Mouse (Mus musculus): ENCODE measurements around the gene Pls1. TPM values are rescaled to one million over a fixed set of nuclear protein-coding genes. Genes with fewer than 3 reads are reported as not detected.

The Pls1 gene
- polyA plus RNA-seq, 1 experiment from 2014 or later, result 2.4 TPM

DNA sequence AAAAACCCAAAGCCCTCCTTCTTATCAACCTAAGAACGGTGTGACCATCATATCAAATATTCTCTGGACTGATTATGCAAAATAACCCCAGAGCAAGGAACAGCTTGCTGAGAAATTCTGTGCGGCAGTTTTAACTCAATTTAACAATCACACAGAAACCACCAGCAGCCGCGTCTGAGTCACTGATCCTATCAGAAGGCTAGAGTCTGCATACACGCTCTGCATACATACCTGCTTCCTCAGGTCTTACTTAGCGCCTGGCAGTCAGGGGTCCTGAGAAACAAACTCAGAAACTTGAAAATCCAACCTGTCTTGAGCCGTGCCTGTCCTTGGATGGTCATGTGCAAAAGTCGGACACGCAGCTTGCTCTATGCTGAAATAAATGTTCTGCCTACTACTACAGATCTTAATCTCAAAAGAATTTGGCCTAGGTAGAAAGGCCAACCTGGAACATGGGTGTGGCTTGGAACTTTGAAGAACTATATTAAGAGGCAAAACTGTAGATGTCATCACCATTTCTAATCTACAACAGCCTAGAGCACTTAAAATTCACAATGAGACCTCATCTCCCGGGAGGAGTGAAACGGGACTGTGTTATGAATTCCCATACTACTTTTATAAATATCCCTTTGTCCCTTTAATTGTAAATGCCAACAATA, 30.0 kb downstream of the Pls1 start:
- no peaks in the 10 kb centered on the region for H3K9me3 ChIP-seq (replicated peaks; ENCODE audit: control insufficient read depth, low read length)
- WGBS (ENCODE audit: insufficient replicate concordance), result 78% methylated on average over 11 of the region's 11 CpGs
- no peak overlapping the region for H3K9ac ChIP-seq (ENCODE audit: low read depth, low read length)
- H3K36me3 ChIP-seq (ENCODE audit: control insufficient read depth, insufficient read depth, low read length), result no peaks in the 10 kb centered on the region
- H3K4me1 ChIP-seq (ENCODE audit: control insufficient read depth, insufficient read depth, low read length), result no peaks in the 10 kb centered on the region
- H3K4me2 ChIP-seq, result no peak overlapping the region
- ATAC-seq (replicated peaks; ENCODE audit: insufficient number of reproducible peaks, low FRiP score, low TSS enrichment), result no peak; the same call in 1 of the 2 replicates
- no peak overlapping the region for H3K4me3 ChIP-seq (ENCODE audit: low read depth, low read length)
- no peaks in the 10 kb centered on the region for H3K27me3 ChIP-seq (ENCODE audit: control insufficient read depth, insufficient read depth, low read length)
- no peak overlapping the region for H3K27ac ChIP-seq (ENCODE audit: low read depth, low read length)

DNA sequence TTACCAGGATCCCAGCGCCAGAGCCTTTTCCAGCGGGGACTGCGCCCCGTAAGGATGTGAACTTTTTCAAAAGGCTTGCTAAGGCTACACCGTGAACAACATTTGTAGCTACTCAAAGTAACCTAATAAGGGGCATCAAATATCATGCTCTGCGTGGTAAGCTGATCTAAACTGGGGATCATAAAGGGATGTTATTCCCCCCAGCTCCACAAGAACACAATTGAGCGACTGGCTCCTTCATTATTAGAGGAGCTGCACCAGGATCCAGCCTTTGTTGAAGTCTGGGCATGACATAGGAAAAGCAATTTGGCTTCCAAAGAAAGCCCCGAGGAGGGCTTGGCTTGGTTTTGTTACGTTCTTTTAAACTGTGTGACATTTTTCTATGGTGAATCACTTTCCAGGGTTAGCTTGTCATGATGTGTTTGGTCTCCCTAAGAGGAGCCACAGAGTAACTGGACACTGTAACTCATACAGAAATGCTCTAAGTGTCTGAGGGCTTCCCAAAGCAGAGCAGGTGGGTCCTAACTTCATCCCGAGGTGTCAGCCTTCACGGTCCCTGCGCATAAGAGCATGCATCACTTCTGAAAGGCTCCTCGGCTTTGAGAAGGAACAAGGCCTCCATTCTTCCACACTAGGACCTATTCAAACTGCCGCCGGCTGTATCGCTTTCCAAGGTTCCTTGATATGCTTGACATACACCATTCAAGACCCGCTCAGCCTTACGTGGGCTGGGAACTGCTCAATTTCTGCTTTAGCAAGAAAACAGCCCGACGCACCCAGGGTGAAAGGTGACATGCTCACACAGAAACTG, 31.2 kb downstream of the Pls1 start:
- H3K27me3 ChIP-seq (ENCODE audit: control insufficient read depth, insufficient read depth, low read length), result no peaks in the 10 kb centered on the region
- H3K4me1 ChIP-seq (ENCODE audit: control insufficient read depth, insufficient read depth, low read length), result no peaks in the 10 kb centered on the region
- no peak overlapping the region for H3K27ac ChIP-seq (ENCODE audit: low read depth, low read length)
- no peak overlapping the region for H3K9ac ChIP-seq (ENCODE audit: low read depth, low read length)
- no peaks in the 10 kb centered on the region for H3K36me3 ChIP-seq (ENCODE audit: control insufficient read depth, insufficient read depth, low read length)
- WGBS (ENCODE audit: insufficient replicate concordance), result 76% methylated on average over 20 of the region's 20 CpGs
- no peak overlapping the region for H3K4me2 ChIP-seq
- H3K9me3 ChIP-seq (replicated peaks; ENCODE audit: control insufficient read depth, low read length), result no peaks in the 10 kb centered on the region
- ATAC-seq (replicated peaks; ENCODE audit: insufficient number of reproducible peaks, low FRiP score, low TSS enrichment), result no peak
- no peak overlapping the region for H3K4me3 ChIP-seq (ENCODE audit: low read depth, low read length)

DNA sequence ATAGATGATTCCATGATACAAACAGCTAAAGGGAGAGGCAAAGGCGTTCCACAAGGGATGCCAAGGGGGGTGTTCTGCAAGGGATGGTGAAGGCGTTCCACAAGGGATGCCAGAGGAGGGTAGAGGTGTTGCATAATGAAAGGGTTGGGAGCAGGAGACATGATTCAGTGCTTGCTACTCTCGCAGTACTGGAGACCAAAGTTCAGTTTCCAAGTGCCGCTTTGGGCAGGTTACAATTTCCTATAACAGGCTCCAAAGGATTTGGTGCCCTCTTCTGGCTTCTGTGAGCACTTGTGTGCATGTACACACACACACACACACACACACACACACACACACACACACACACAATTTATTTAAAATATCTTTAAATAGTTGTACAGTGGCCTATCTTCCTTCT, 33.3 kb downstream of the Pls1 start:
- 93% methylated on average over 4 of the region's 4 CpGs for WGBS (ENCODE audit: insufficient replicate concordance)
- H3K36me3 ChIP-seq (ENCODE audit: control insufficient read depth, insufficient read depth, low read length), result no peaks in the 10 kb centered on the region
- no peaks in the 10 kb centered on the region for H3K27me3 ChIP-seq (ENCODE audit: control insufficient read depth, insufficient read depth, low read length)
- H3K9ac ChIP-seq (ENCODE audit: low read depth, low read length), result no peak overlapping the region
- ATAC-seq (replicated peaks; ENCODE audit: insufficient number of reproducible peaks, low FRiP score, low TSS enrichment), result no peak
- no peak overlapping the region for H3K27ac ChIP-seq (ENCODE audit: low read depth, low read length)
- no peaks in the 10 kb centered on the region for H3K9me3 ChIP-seq (replicated peaks; ENCODE audit: control insufficient read depth, low read length)
- no peaks in the 10 kb centered on the region for H3K4me1 ChIP-seq (ENCODE audit: control insufficient read depth, insufficient read depth, low read length)
- no peak overlapping the region for H3K4me2 ChIP-seq
- H3K4me3 ChIP-seq (ENCODE audit: low read depth, low read length), result no peak overlapping the region

DNA sequence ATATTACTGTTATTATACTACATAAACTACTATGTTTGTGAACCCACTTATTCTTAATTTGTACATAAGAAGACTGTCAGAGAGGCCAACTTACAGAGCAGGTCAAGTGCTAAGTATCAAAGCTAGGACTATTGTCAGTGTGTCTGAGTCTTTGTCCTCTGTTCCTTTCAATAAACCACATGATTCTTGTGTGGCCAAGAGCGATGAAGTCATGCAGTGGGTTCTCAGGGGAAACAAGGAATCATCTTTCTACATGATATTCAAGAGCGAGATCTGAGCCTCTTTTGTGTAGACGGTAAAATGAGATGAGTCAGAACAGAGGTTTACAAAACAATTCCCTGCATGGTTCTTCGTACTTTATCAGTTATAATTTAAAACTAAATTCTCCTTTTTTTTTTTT, 35.5 kb downstream of the Pls1 start:
- Histone ChIP-seq H3K27ac (ENCODE audit: low read depth, low read length) (no peak overlapping the region), H3K9ac (ENCODE audit: low read depth, low read length) (no peak overlapping the region), H3K4me1 (ENCODE audit: control insufficient read depth, insufficient read depth, low read length) (no peaks in the 10 kb centered on the region), H3K4me3 (ENCODE audit: low read depth, low read length) (no peak overlapping the region), H3K27me3 (ENCODE audit: control insufficient read depth, insufficient read depth, low read length) (no peaks in the 10 kb centered on the region), H3K9me3 (replicated peaks; ENCODE audit: control insufficient read depth, low read length) (no peaks in the 10 kb centered on the region), H3K36me3 (ENCODE audit: control insufficient read depth, insufficient read depth, low read length) (no peaks in the 10 kb centered on the region), H3K4me2 (no peak overlapping the region)
- no peak for ATAC-seq (replicated peaks; ENCODE audit: insufficient number of reproducible peaks, low FRiP score, low TSS enrichment)
- WGBS (ENCODE audit: insufficient replicate concordance), result 85% methylated on average over 4 of the region's 4 CpGs

DNA sequence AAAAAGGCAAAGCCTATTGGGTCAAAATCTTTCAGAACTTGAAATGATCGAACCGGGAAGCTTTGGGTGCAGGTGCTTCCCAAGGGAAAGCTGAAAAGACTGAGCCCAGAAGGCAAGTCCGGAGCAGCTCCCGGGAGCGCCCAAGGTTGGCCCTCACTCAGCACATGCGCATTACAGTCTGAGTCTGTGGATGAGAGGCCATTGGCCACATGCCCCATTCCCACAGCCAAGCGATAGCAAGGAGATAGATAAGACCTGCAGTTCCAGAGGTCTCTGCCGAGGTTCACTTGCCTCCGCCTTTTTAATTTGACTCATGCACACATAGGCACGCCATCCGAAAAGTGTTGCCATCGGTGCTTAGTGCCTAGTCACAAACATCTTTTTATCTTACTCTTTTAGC, 39.7 kb downstream of the Pls1 start:
- no peaks in the 10 kb centered on the region for H3K36me3 ChIP-seq (ENCODE audit: control insufficient read depth, insufficient read depth, low read length)
- no peaks in the 10 kb centered on the region for H3K4me1 ChIP-seq (ENCODE audit: control insufficient read depth, insufficient read depth, low read length)
- H3K27me3 ChIP-seq (ENCODE audit: control insufficient read depth, insufficient read depth, low read length), result no peaks in the 10 kb centered on the region
- ATAC-seq (replicated peaks; ENCODE audit: insufficient number of reproducible peaks, low FRiP score, low TSS enrichment), result no peak
- no peak overlapping the region for H3K27ac ChIP-seq (ENCODE audit: low read depth, low read length)
- no peaks in the 10 kb centered on the region for H3K9me3 ChIP-seq (replicated peaks; ENCODE audit: control insufficient read depth, low read length)
- no peak overlapping the region for H3K4me3 ChIP-seq (ENCODE audit: low read depth, low read length)
- H3K9ac ChIP-seq (ENCODE audit: low read depth, low read length), result no peak overlapping the region
- H3K4me2 ChIP-seq, result no peak overlapping the region; the same call in 1 of the 2 replicates
- 55% methylated on average over 12 of the region's 12 CpGs for WGBS (ENCODE audit: insufficient replicate concordance)

DNA sequence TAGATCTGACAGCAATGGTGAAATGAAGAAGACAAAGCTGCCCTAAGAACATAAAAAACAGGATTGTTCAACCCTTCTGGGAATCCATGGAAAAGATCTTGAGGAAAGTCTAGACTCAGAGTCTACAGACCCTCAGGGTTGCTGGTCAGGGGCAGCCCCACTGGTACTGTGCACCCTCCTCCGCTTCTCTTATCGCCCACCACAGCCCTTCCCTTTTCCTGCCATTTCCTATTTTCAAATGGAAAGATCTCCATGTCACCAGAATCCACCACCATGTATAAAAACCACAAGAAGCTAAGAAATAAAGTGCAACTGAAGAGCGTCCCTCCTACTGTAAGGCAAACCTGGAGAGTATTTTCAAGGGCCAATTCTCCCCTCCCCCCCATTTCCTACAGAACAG, 41.3 kb downstream of the Pls1 start:
- no peak overlapping the region for H3K9ac ChIP-seq (ENCODE audit: low read depth, low read length)
- peak overlapping the region; percentile 31; the same call in 1 of the 2 replicates for H3K27ac ChIP-seq (ENCODE audit: low read depth, low read length)
- H3K27me3 ChIP-seq (ENCODE audit: control insufficient read depth, insufficient read depth, low read length), result no peaks in the 10 kb centered on the region
- no peak overlapping the region for H3K4me2 ChIP-seq
- H3K36me3 ChIP-seq (ENCODE audit: control insufficient read depth, insufficient read depth, low read length), result no peaks in the 10 kb centered on the region
- no peak for ATAC-seq (replicated peaks; ENCODE audit: insufficient number of reproducible peaks, low FRiP score, low TSS enrichment)
- no peaks in the 10 kb centered on the region for H3K4me1 ChIP-seq (ENCODE audit: control insufficient read depth, insufficient read depth, low read length)
- H3K4me3 ChIP-seq (ENCODE audit: low read depth, low read length), result no peak overlapping the region
- H3K9me3 ChIP-seq (replicated peaks; ENCODE audit: control insufficient read depth, low read length), result no peaks in the 10 kb centered on the region
- WGBS (ENCODE audit: insufficient replicate concordance), result 63% methylated on average over 3 of the region's 3 CpGs

DNA sequence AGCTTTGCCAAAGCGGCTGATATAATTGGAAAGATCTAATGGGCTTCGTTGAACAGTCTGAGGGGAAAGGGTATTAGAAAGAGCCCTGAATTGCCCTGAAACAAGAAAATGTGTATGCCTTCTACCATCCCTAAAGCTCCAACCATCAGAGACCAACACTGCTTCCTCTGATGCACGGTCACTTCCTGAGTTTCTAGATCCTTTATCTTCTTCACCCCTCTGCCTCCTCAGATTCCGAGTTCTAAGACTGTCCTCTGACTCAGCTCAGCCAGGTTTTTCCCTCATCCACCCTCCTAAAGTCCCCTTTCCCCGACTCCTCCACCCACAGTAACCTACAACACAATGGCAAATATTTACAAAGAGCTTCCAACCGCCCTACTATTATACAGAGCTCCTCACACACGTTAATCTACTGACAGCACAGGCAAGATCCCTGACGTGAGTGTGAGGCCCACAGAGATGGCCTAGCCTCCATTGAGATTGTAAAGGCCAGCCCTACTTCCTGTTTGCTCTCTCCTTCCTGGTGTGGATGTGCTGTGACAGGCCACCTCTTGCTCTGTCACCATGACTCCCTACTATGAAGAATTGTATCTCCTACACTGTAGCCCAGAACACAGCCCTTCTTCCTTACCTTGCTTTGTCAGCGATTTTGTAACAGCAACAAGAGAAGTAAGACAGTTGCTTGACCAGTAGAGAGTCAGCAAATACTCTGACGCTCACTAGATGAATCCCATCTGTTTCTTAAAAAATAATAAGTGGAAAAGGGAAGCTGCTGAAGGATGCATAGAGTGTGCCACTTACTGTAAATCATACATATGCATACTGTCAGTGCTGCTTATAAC, 43.3 kb downstream of the Pls1 start:
- peak; percentile 69; the same call in 1 of the 2 replicates for ATAC-seq (replicated peaks; ENCODE audit: insufficient number of reproducible peaks, low FRiP score, low TSS enrichment)
- Histone ChIP-seq H3K4me3 (ENCODE audit: low read depth, low read length) (no peak overlapping the region), H3K27ac (ENCODE audit: low read depth, low read length) (no peak overlapping the region), H3K4me1 (ENCODE audit: control insufficient read depth, insufficient read depth, low read length) (no peaks in the 10 kb centered on the region), H3K27me3 (ENCODE audit: control insufficient read depth, insufficient read depth, low read length) (no peaks in the 10 kb centered on the region), H3K36me3 (ENCODE audit: control insufficient read depth, insufficient read depth, low read length) (no peaks in the 10 kb centered on the region), H3K4me2 (no peak overlapping the region), H3K9me3 (replicated peaks; ENCODE audit: control insufficient read depth, low read length) (no peaks in the 10 kb centered on the region), H3K9ac (ENCODE audit: low read depth, low read length) (no peak overlapping the region)
- WGBS (ENCODE audit: insufficient replicate concordance), result 52% methylated on average over 10 of the region's 10 CpGs

DNA sequence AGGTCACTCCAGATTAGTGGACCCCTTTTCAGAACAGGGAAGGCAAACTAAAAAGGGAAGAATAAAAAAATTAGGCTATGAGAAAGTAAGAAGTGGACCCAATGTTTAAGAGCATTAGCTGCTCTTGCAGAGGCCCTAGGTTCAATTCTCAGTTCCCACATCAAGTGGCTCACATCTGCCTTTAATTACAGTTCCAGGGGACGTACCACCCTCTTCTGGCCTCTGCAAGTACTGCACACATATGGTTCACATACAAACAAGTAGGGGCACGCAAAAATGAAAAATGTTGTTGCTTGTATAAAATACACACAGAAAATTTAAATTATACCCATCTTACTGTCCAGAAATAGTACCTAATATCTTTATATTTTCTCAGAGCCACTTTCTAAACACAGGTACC, 48.8 kb downstream of the Pls1 start:
- no peak overlapping the region for H3K27ac ChIP-seq (ENCODE audit: low read depth, low read length)
- H3K4me3 ChIP-seq (ENCODE audit: low read depth, low read length), result no peak overlapping the region
- no peaks in the 10 kb centered on the region for H3K9me3 ChIP-seq (replicated peaks; ENCODE audit: control insufficient read depth, low read length)
- H3K4me2 ChIP-seq, result no peak overlapping the region
- no peak overlapping the region for H3K9ac ChIP-seq (ENCODE audit: low read depth, low read length)
- ATAC-seq (replicated peaks; ENCODE audit: insufficient number of reproducible peaks, low FRiP score, low TSS enrichment), result no peak
- H3K27me3 ChIP-seq (ENCODE audit: control insufficient read depth, insufficient read depth, low read length), result no peaks in the 10 kb centered on the region
- no peaks in the 10 kb centered on the region for H3K36me3 ChIP-seq (ENCODE audit: control insufficient read depth, insufficient read depth, low read length)
- H3K4me1 ChIP-seq (ENCODE audit: control insufficient read depth, insufficient read depth, low read length), result no peaks in the 10 kb centered on the region
- 75% methylated on average over 2 of the region's 2 CpGs for WGBS (ENCODE audit: insufficient replicate concordance)

All from heart, embryonic 11.5 days (tissue).